Mouse (Mus musculus) liver, embryonic 14.5 days (tissue): ENCODE measurements at regions not wholly inside any gene's neighbourhood (a gene's known extent, or its start where the extent isn't known, plus 50 kb on each side); places are given as distances from the start of the nearest gene placed in this dataset.

Experiments
- CTCF ChIP-seq: IDR thresholded peaks from 2 replicates; pipeline ENCODE4 v1.5.1; 2016; ENCODE audit warnings: antibody characterized with exemption, low read depth, control low read depth
- EP300 ChIP-seq: IDR thresholded peaks from 2 replicates; pipeline ENCODE4 v1.6.1; 2016; ENCODE audit warnings: antibody characterized with exemption, low read depth

DNA sequence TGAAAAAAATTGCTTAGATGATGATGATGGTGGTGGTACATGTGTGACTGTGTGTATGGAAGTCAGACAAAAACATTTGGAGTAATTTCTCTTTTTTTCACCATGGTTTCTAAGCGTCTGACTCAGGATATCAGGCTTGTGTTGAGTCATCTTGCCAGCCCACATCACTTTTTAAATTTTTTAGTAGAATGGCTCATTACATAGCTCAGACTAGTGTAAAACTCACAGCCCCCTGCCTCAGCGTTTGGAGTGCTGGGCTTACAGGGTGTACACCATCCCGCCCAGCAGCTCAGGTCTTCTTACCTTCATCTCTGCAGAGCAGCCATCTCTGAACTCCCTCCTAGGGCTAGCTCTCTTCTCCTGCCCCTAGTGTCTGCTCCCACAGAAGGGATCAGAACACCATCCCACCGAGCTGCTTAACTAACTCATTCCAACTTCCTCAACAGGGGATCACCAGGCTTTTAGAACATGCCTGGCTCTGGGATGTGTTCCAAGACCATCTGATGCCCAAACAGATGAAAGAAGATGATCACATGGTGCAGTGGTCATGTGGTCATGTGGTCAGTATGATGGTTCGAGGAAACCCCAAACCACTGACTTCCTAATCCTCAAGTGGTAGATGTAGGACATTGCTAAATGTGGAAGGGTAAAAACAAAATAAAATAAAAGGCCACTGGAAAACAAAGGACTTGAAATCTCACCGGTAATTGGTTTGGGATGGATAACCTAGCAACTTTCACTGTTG is 96.1 kb upstream of the Zfp507 start:
- TF ChIP-seq EP300 (no peak), CTCF (no peak)
